ENCODE assay signal across 8 mouse cellular contexts in the genomic region with DNA sequence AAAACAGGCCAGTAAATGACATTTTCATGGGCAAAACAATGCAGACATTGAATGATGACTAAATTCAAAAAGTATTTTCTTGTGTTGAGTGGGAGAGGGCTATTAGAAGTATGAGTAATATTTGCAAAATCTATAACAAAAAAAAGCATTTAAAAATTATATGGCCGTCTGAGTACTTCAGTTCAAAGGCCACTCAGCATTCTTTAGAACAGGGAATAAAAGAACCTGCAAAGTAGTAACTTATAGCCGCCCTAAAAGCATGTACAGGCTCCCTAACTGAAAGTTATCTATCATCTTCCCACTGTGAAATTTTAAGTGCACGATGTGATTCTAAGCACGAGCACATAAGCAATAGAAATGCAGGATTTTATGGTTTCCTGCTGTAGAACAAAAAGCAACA. TPM values are rescaled to one million over a fixed set of nuclear protein-coding genes. Genes with fewer than 3 reads are reported as not detected.
A peak's percentile ranks its signal among the peaks of the same experiment; 100 is the strongest.
DNase-seq lines count a peak whose midpoint lies in the region; ATAC-seq and TF ChIP-seq lines count a peak whose summit lies in the region.

No protein-coding gene starts in this region.

- no peak for DNase-seq in gastrocnemius, adult 2 months
- DNase-seq in gastrocnemius, postnatal 14 days = no peak
- DNase-seq in lung, embryonic 14.5 days = no peak
- no peak for DNase-seq in lung, postnatal 25 days (ENCODE audit: low spot score)
- DNase-seq in layer of hippocampus, postnatal 25 days (ENCODE audit: extremely low spot score in 1 of 2, low spot score in 1 of 2) = no peak
- no peak for DNase-seq in c-Kit-positive CD71-positive TER-119-positive erythroid progenitor cells, embryonic 14.5 days (ENCODE audit: low spot score)

- TF ChIP-seq CTCF in gastrocnemius, adult 2 months (IDR thresholded peaks at IDR 0.05) = no peak
- no peak for TF ChIP-seq CTCF in lung, embryonic 14.5 days (IDR thresholded peaks at IDR 0.05; ENCODE audit: low read depth)
- no peak for TF ChIP-seq CTCF in intestine, postnatal 0 days (IDR thresholded peaks at IDR 0.05; ENCODE audit: low read depth)

- 53% methylated on average over 4 of the region's 4 CpGs for WGBS in lung, embryonic 14.5 days
- 34% methylated on average over 4 of the region's 4 CpGs for WGBS in intestine, postnatal 0 days
- 48% methylated on average over 4 of the region's 4 CpGs for whole genome bisulfite sequencing in neural tube, embryonic 15.5 days

- H3K27ac ChIP-seq in gastrocnemius, adult 2 months = peak overlapping the region; percentile 97
- peak overlapping the region; percentile 99 for H3K27ac ChIP-seq in lung, embryonic 14.5 days (ENCODE audit: low read depth)
- peak overlapping the region; percentile 99; the same call in 1 of the 2 replicates for H3K27ac ChIP-seq in intestine, postnatal 0 days (ENCODE audit: low read depth, low read length)
- H3K27ac ChIP-seq in neural tube, embryonic 15.5 days (replicated peaks) = peak overlapping the region; percentile 99

- 0 out of 2 replicates have a peak, but pooled peaks cover under 1% of the 10 kb centered on the region for H3K36me3 ChIP-seq in lung, embryonic 14.5 days (ENCODE audit: insufficient read depth)
- no peaks in the 10 kb centered on the region for H3K36me3 ChIP-seq in intestine, postnatal 0 days (ENCODE audit: control insufficient read depth, insufficient read depth)
- no peaks in the 10 kb centered on the region for H3K36me3 ChIP-seq in neural tube, embryonic 15.5 days

- ATAC-seq in lung, embryonic 14.5 days (ENCODE audit: insufficient read depth) = no peak
- no peak for ATAC-seq in intestine, postnatal 0 days
- no peak for ATAC-seq in neural tube, embryonic 15.5 days (ENCODE audit: low FRiP score)

- H3K9me3 ChIP-seq in lung, embryonic 14.5 days (ENCODE audit: low read depth, low read length) = no peaks in the 10 kb centered on the region
- no peaks in the 10 kb centered on the region for H3K9me3 ChIP-seq in intestine, postnatal 0 days (ENCODE audit: control insufficient read depth)
- H3K9me3 ChIP-seq in neural tube, embryonic 15.5 days (replicated peaks) = no peaks in the 10 kb centered on the region

- H3K4me3 ChIP-seq in gastrocnemius, adult 2 months = peak overlapping the region; percentile 77
- no peak overlapping the region for H3K4me3 ChIP-seq in lung, embryonic 14.5 days (ENCODE audit: low read depth, low read length)
- H3K4me3 ChIP-seq in intestine, postnatal 0 days (ENCODE audit: low read depth, low read length) = no peak overlapping the region
- peak overlapping the region; percentile 72; the same call in 1 of the 2 replicates for H3K4me3 ChIP-seq in neural tube, embryonic 15.5 days (replicated peaks)

- intact Hi-C loops in gastrocnemius, adult 2 months (cut with DNase I) = no loop called here
- intact Hi-C loops in gastrocnemius, postnatal 14 days (cut with DNase I; ENCODE audit: low total_unique reads) = loop anchor here (5.0 kb wide), 1 partner anchor 177 kb away; no protein-coding TSS in a partner anchor

- peaks cover 6% of the 10 kb centered on the region; the same call in 1 of the 2 replicates for H3K4me1 ChIP-seq in lung, embryonic 14.5 days (ENCODE audit: insufficient read depth)
- H3K4me1 ChIP-seq in intestine, postnatal 0 days (replicated peaks; ENCODE audit: control insufficient read depth, insufficient read depth, low read length) = no peaks in the 10 kb centered on the region
- peaks cover 14% of the 10 kb centered on the region for H3K4me1 ChIP-seq in neural tube, embryonic 15.5 days

- no peak overlapping the region for H3K9ac ChIP-seq in lung, embryonic 14.5 days
- peak overlapping the region; percentile 84; the same call in 1 of the 2 replicates for H3K9ac ChIP-seq in intestine, postnatal 0 days (ENCODE audit: low read depth, low read length)
- H3K9ac ChIP-seq in neural tube, embryonic 15.5 days (replicated peaks) = 0 out of 2 replicates have a peak overlapping the region, but pooled peaks have one; percentile 21

- H3K4me2 ChIP-seq in lung, embryonic 14.5 days = peak overlapping the region; percentile 95
- peak overlapping the region; percentile 87 for H3K4me2 ChIP-seq in intestine, postnatal 0 days (replicated peaks; ENCODE audit: low read depth)
- H3K4me2 ChIP-seq in neural tube, embryonic 15.5 days = peak overlapping the region; percentile 85

- H3K27me3 ChIP-seq in lung, embryonic 14.5 days (ENCODE audit: insufficient read depth, low read length) = no peaks in the 10 kb centered on the region
- H3K27me3 ChIP-seq in intestine, postnatal 0 days (replicated peaks; ENCODE audit: control insufficient read depth, insufficient read depth, low read length) = no peaks in the 10 kb centered on the region
- H3K27me3 ChIP-seq in neural tube, embryonic 15.5 days (replicated peaks) = no peaks in the 10 kb centered on the region

RNA-seq across cellular contexts. Expression of gene Camk2d, which starts 0.6 kb away (rescaled TPM):
- total RNA-seq in gastrocnemius, adult 2 months (2021) = 10 to 100 TPM; 54.2 to 60.1 TPM
- 10 to 100 TPM; 84.5 to 99.0 TPM for total RNA-seq in gastrocnemius, postnatal 14 days (2021)
- 43.2 and 44.8 TPM in 2 replicates for polyA plus RNA-seq in lung, embryonic 14.5 days (2014; fragmentation: Nextera tagmentation; extraction: Ambion mirVana)
- 42.6 and 50.4 TPM in 2 replicates for polyA plus RNA-seq in intestine, postnatal 0 days (2015; fragmentation: Nextera tagmentation; extraction: Ambion mirVana)
- 119 and 134 TPM in 2 replicates for polyA plus RNA-seq in neural tube, embryonic 15.5 days (2015; fragmentation: Nextera tagmentation; extraction: Ambion mirVana)
- 10 to 100 TPM; 37.0 to 37.2 TPM for total RNA-seq in layer of hippocampus, postnatal 25 days (2021)

Comparison
In these comparisons a context has a peak if more than half of its experiments do, and no peak if none do; other contexts are left out.
1. H3K4me3 ChIP-seq: peak in gastrocnemius, adult 2 months (single experiment) and neural tube, embryonic 15.5 days (single experiment); none in lung, embryonic 14.5 days (single experiment) and intestine, postnatal 0 days (single experiment).
2. Peak in every context shown above with its lines, with median percentiles within 50 percentile points of each other: H3K27ac ChIP-seq and H3K4me2 ChIP-seq.